Mouse (Mus musculus): ENCODE measurements around the gene Filip1l. TPM values are rescaled to one million over a fixed set of nuclear protein-coding genes. Genes with fewer than 3 reads are reported as not detected.
A peak's percentile ranks its signal among the peaks of the same experiment; 100 is the strongest.

Filip1l gene
- polyA plus RNA-seq, 1 experiment from 2014 or later, result 2.2 TPM

GRCm38 (mm10) chr16:57548608-57549007, 195.7 kb downstream of the Filip1l start:
- Histone ChIP-seq H3K4me2 (ENCODE audit: low read length) (peak overlapping the region; percentile 98), H3K9me3 (replicated peaks; ENCODE audit: control insufficient read depth, low read length, poor library complexity, severe bottlenecking) (no peaks in the 10 kb centered on the region), H3K27me3 (ENCODE audit: control insufficient read depth, insufficient read depth, low read depth, low read length) (peaks cover 2% of the 10 kb centered on the region; the same call in 1 of the 2 replicates), H3K36me3 (ENCODE audit: control insufficient read depth, insufficient read depth, low read length) (no peaks in the 10 kb centered on the region), H3K9ac (ENCODE audit: low read depth, low read length) (peak overlapping the region; percentile 81), H3K4me3 (ENCODE audit: low read depth, low read length) (peak overlapping the region; percentile 76), H3K27ac (ENCODE audit: low read length) (no peak overlapping the region), H3K4me1 (ENCODE audit: control insufficient read depth, insufficient read depth, low read length) (no peaks in the 10 kb centered on the region)
- 76% methylated on average over 2 of the region's 2 CpGs for WGBS
- ATAC-seq, result peak; percentile 18; the same call in 1 of the 2 replicates

GRCm38 (mm10) chr16:57549061-57550037, 196.5 kb downstream of the Filip1l start:
- no peaks in the 10 kb centered on the region for H3K4me1 ChIP-seq (ENCODE audit: control insufficient read depth, insufficient read depth, low read length)
- peak; percentile 98 for ATAC-seq
- peak overlapping the region; percentile 76 for H3K4me3 ChIP-seq (ENCODE audit: low read depth, low read length)
- H3K27me3 ChIP-seq (ENCODE audit: control insufficient read depth, insufficient read depth, low read depth, low read length), result peaks cover 2% of the 10 kb centered on the region; the same call in 1 of the 2 replicates
- H3K4me2 ChIP-seq (ENCODE audit: low read length), result peak overlapping the region; percentile 98
- peak overlapping the region; percentile 81 for H3K9ac ChIP-seq (ENCODE audit: low read depth, low read length)
- WGBS, result 2% methylated on average over 54 of the region's 64 CpGs
- no peaks in the 10 kb centered on the region for H3K36me3 ChIP-seq (ENCODE audit: control insufficient read depth, insufficient read depth, low read length)
- H3K9me3 ChIP-seq (replicated peaks; ENCODE audit: control insufficient read depth, low read length, poor library complexity, severe bottlenecking), result no peaks in the 10 kb centered on the region
- no peak overlapping the region for H3K27ac ChIP-seq (ENCODE audit: low read length)

GRCm38 (mm10) chr16:57550088-57550487, 197.2 kb downstream of the Filip1l start:
- H3K4me1 ChIP-seq (ENCODE audit: control insufficient read depth, insufficient read depth, low read length), result no peaks in the 10 kb centered on the region
- no peak overlapping the region for H3K9ac ChIP-seq (ENCODE audit: low read depth, low read length)
- no peaks in the 10 kb centered on the region for H3K9me3 ChIP-seq (replicated peaks; ENCODE audit: control insufficient read depth, low read length, poor library complexity, severe bottlenecking)
- no peak overlapping the region for H3K27ac ChIP-seq (ENCODE audit: low read length)
- H3K4me2 ChIP-seq (ENCODE audit: low read length), result no peak overlapping the region; the same call in 1 of the 2 replicates
- WGBS, result 61% methylated on average over 3 of the region's 3 CpGs
- no peak overlapping the region for H3K4me3 ChIP-seq (ENCODE audit: low read depth, low read length)
- ATAC-seq, result no peak
- H3K36me3 ChIP-seq (ENCODE audit: control insufficient read depth, insufficient read depth, low read length), result no peaks in the 10 kb centered on the region
- peaks cover 2% of the 10 kb centered on the region; the same call in 1 of the 2 replicates for H3K27me3 ChIP-seq (ENCODE audit: control insufficient read depth, insufficient read depth, low read depth, low read length)

- H3K4me3 ChIP-seq (ENCODE audit: low read depth, low read length), result no peak overlapping the region
- H3K4me2 ChIP-seq (ENCODE audit: low read length), result no peak overlapping the region
- no peak overlapping the region for H3K9ac ChIP-seq (ENCODE audit: low read depth, low read length)
- H3K27ac ChIP-seq (ENCODE audit: low read length), result no peak overlapping the region
- H3K4me1 ChIP-seq (ENCODE audit: control insufficient read depth, insufficient read depth, low read length), result no peaks in the 10 kb centered on the region
- H3K9me3 ChIP-seq (replicated peaks; ENCODE audit: control insufficient read depth, low read length, poor library complexity, severe bottlenecking), result no peaks in the 10 kb centered on the region
- no peaks in the 10 kb centered on the region for H3K36me3 ChIP-seq (ENCODE audit: control insufficient read depth, insufficient read depth, low read length)
- WGBS, result 50% methylated on average over 2 of the region's 2 CpGs
- ATAC-seq, result no peak
- peaks cover 2% of the 10 kb centered on the region; the same call in 1 of the 2 replicates for H3K27me3 ChIP-seq (ENCODE audit: control insufficient read depth, insufficient read depth, low read depth, low read length)
These were observed 197.9 kb downstream of the Filip1l start for GRCm38 (mm10) chr16:57550817-57551216.

GRCm38 (mm10) chr16:57551617-57552016, 198.7 kb downstream of the Filip1l start:
- H3K4me3 ChIP-seq (ENCODE audit: low read depth, low read length), result no peak overlapping the region
- H3K9me3 ChIP-seq (replicated peaks; ENCODE audit: control insufficient read depth, low read length, poor library complexity, severe bottlenecking), result no peaks in the 10 kb centered on the region
- no peak overlapping the region for H3K4me2 ChIP-seq (ENCODE audit: low read length)
- H3K9ac ChIP-seq (ENCODE audit: low read depth, low read length), result no peak overlapping the region
- 87% methylated on average over 2 of the region's 2 CpGs for WGBS
- no peaks in the 10 kb centered on the region for H3K36me3 ChIP-seq (ENCODE audit: control insufficient read depth, insufficient read depth, low read length)
- H3K4me1 ChIP-seq (ENCODE audit: control insufficient read depth, insufficient read depth, low read length), result no peaks in the 10 kb centered on the region
- H3K27me3 ChIP-seq (ENCODE audit: control insufficient read depth, insufficient read depth, low read depth, low read length), result peaks cover 2% of the 10 kb centered on the region; the same call in 1 of the 2 replicates
- no peak for ATAC-seq
- H3K27ac ChIP-seq (ENCODE audit: low read length), result no peak overlapping the region

GRCm38 (mm10) chr16:57552709-57553108, 199.8 kb downstream of the Filip1l start:
- H3K9ac ChIP-seq (ENCODE audit: low read depth, low read length), result no peak overlapping the region
- no peaks in the 10 kb centered on the region for H3K4me1 ChIP-seq (ENCODE audit: control insufficient read depth, insufficient read depth, low read length)
- ATAC-seq, result no peak
- H3K4me2 ChIP-seq (ENCODE audit: low read length), result no peak overlapping the region
- no peaks in the 10 kb centered on the region for H3K9me3 ChIP-seq (replicated peaks; ENCODE audit: control insufficient read depth, low read length, poor library complexity, severe bottlenecking)
- no peak overlapping the region for H3K4me3 ChIP-seq (ENCODE audit: low read depth, low read length)
- H3K27me3 ChIP-seq (ENCODE audit: control insufficient read depth, insufficient read depth, low read depth, low read length), result peaks cover 2% of the 10 kb centered on the region; the same call in 1 of the 2 replicates
- no peak overlapping the region for H3K27ac ChIP-seq (ENCODE audit: low read length)
- WGBS, result 77% methylated on average over 5 of the region's 5 CpGs
- no peaks in the 10 kb centered on the region for H3K36me3 ChIP-seq (ENCODE audit: control insufficient read depth, insufficient read depth, low read length)

- Histone ChIP-seq H3K9ac (ENCODE audit: low read depth, low read length) (no peak overlapping the region), H3K4me3 (ENCODE audit: low read depth, low read length) (no peak overlapping the region), H3K4me2 (ENCODE audit: low read length) (no peak overlapping the region), H3K27me3 (ENCODE audit: control insufficient read depth, insufficient read depth, low read depth, low read length) (no peaks in the 10 kb centered on the region), H3K9me3 (replicated peaks; ENCODE audit: control insufficient read depth, low read length, poor library complexity, severe bottlenecking) (no peaks in the 10 kb centered on the region), H3K36me3 (ENCODE audit: control insufficient read depth, insufficient read depth, low read length) (no peaks in the 10 kb centered on the region), H3K4me1 (ENCODE audit: control insufficient read depth, insufficient read depth, low read length) (no peaks in the 10 kb centered on the region), H3K27ac (ENCODE audit: low read length) (no peak overlapping the region)
- no peak for ATAC-seq
These were observed 200.3 kb downstream of the Filip1l start for GRCm38 (mm10) chr16:57553235-57553634.

GRCm38 (mm10) chr16:57554886-57555400, 202.1 kb downstream of the Filip1l start:
- H3K4me3 ChIP-seq (ENCODE audit: low read depth, low read length), result no peak overlapping the region
- no peak overlapping the region for H3K9ac ChIP-seq (ENCODE audit: low read depth, low read length)
- H3K27ac ChIP-seq (ENCODE audit: low read length), result no peak overlapping the region
- H3K4me1 ChIP-seq (ENCODE audit: control insufficient read depth, insufficient read depth, low read length), result no peaks in the 10 kb centered on the region
- no peaks in the 10 kb centered on the region for H3K27me3 ChIP-seq (ENCODE audit: control insufficient read depth, insufficient read depth, low read depth, low read length)
- WGBS, result 75% methylated on average over 6 of the region's 6 CpGs
- H3K36me3 ChIP-seq (ENCODE audit: control insufficient read depth, insufficient read depth, low read length), result no peaks in the 10 kb centered on the region
- ATAC-seq, result no peak
- H3K4me2 ChIP-seq (ENCODE audit: low read length), result no peak overlapping the region
- H3K9me3 ChIP-seq (replicated peaks; ENCODE audit: control insufficient read depth, low read length, poor library complexity, severe bottlenecking), result no peaks in the 10 kb centered on the region

GRCm38 (mm10) chr16:57555667-57556066, 202.8 kb downstream of the Filip1l start:
- H3K36me3 ChIP-seq (ENCODE audit: control insufficient read depth, insufficient read depth, low read length), result no peaks in the 10 kb centered on the region
- H3K4me3 ChIP-seq (ENCODE audit: low read depth, low read length), result no peak overlapping the region
- no peaks in the 10 kb centered on the region for H3K4me1 ChIP-seq (ENCODE audit: control insufficient read depth, insufficient read depth, low read length)
- H3K27me3 ChIP-seq (ENCODE audit: control insufficient read depth, insufficient read depth, low read depth, low read length), result no peaks in the 10 kb centered on the region
- ATAC-seq, result no peak
- H3K4me2 ChIP-seq (ENCODE audit: low read length), result no peak overlapping the region
- H3K27ac ChIP-seq (ENCODE audit: low read length), result no peak overlapping the region
- H3K9me3 ChIP-seq (replicated peaks; ENCODE audit: control insufficient read depth, low read length, poor library complexity, severe bottlenecking), result no peaks in the 10 kb centered on the region
- 59% methylated on average over 4 of the region's 4 CpGs for WGBS
- H3K9ac ChIP-seq (ENCODE audit: low read depth, low read length), result no peak overlapping the region
